Mouse (Mus musculus) embryonic facial prominence, embryonic 11.5 days (tissue): ENCODE measurements around the gene Ifna9. TPM values are rescaled to one million over a fixed set of nuclear protein-coding genes. Genes with fewer than 3 reads are reported as not detected.

Experiments used
- ATAC-seq: fragments of 200-750 bp; cut with Nextera tagmentation; replicated peaks from 2 replicates; pipeline ENCODE4 v1.8.0; 2017; ENCODE audit warnings: low read depth; ENCODE audit not compliant: insufficient number of reproducible peaks, low FRiP score, low TSS enrichment
- DNase-seq: peaks from one replicate; pipeline ENCODE4 v3.0.0-alpha.2; 2015; ENCODE audit warnings: low spot score
- H3K27ac ChIP-seq: fragments of 300-500 bp; sonication (generic); replicated peaks from 2 replicates; pipeline ENCODE4 v1.5.1; 2014; ENCODE audit warnings: mild to moderate bottlenecking, low read depth, low read length, control low read depth
- H3K27me3 ChIP-seq: fragments of 300-500 bp; sonication (generic); 2 replicates; pipeline ENCODE4 v1.6.1; 2014; ENCODE audit warnings: mild to moderate bottlenecking, low read length, moderate library complexity, mixed read lengths; ENCODE audit not compliant: control insufficient read depth, insufficient read depth
- H3K36me3 ChIP-seq: fragments of 300-500 bp; sonication (generic); replicated peaks from 2 replicates; pipeline ENCODE4 v1.6.1; 2014; ENCODE audit warnings: low read depth, mild to moderate bottlenecking, low read length, moderate library complexity, mixed read lengths; ENCODE audit not compliant: control insufficient read depth, insufficient read depth
- H3K4me1 ChIP-seq: fragments of 300-500 bp; sonication (generic); 2 replicates; pipeline ENCODE4 v1.6.1; 2014; ENCODE audit warnings: low read length, mixed read lengths; ENCODE audit not compliant: control insufficient read depth, insufficient read depth
- H3K4me2 ChIP-seq: fragments of 300-500 bp; sonication (generic); 2 replicates; pipeline ENCODE4 v1.6.1; 2014; ENCODE audit warnings: low read depth, mild to moderate bottlenecking, control low read depth, low read length, moderate library complexity
- H3K4me3 ChIP-seq: fragments of 300-500 bp; sonication (generic); 2 replicates; pipeline ENCODE4 v1.5.1; 2014; ENCODE audit warnings: low read depth, low read length, control low read depth
- H3K9ac ChIP-seq: fragments of 300-500 bp; sonication (generic); replicated peaks from 2 replicates; pipeline ENCODE4 v1.6.1; 2014; ENCODE audit warnings: mild to moderate bottlenecking, control low read depth, low read length
- H3K9me3 ChIP-seq: fragments of 300-500 bp; sonication (generic); replicated peaks from 2 replicates; pipeline ENCODE4 v1.6.1; 2016; ENCODE audit warnings: mild to moderate bottlenecking, low read length, inconsistent platforms, mixed read lengths; ENCODE audit not compliant: control insufficient read depth
- WGBS: fragments of 180-500 bp; shearing (Covaris S2); extraction: QIAGEN DNeasy Blood & Tissue Kit; methylation state at CpG from one replicate; pipeline ENCODE4 v1.1.7; 2014; 5-methylcytosine and 5-hydroxymethylcytosine counted together
- polyA plus RNA-seq: library from polyadenylated mRNA; unstranded; fragments of >200 nt; fragmentation: Nextera tagmentation; extraction: Ambion mirVana; gene quantifications from 2 replicates; pipeline ENCODE4 v1.2.1, GENCODE M21; 2014

Ifna9 gene
- polyA plus RNA-seq, 1 experiment from 2014 or later, result not detected

GRCm38 (mm10) chr4:88550161-88550945 lies 41.8 kb downstream of the Ifna9 start:
- Histone ChIP-seq H3K9ac (no peak overlapping the region), H3K9me3 (no peaks in the 10 kb centered on the region), H3K4me2 (peak overlapping the region; percentile 30), H3K4me3 (0 out of 2 replicates have a peak overlapping the region, but pooled peaks have one; percentile 18), H3K27me3 (no peaks in the 10 kb centered on the region), H3K36me3 (no peaks in the 10 kb centered on the region), H3K4me1 (no peaks in the 10 kb centered on the region), H3K27ac (no peak overlapping the region)
- WGBS, result 27% methylated on average over 22 of the region's 22 CpGs
- DNase-seq (peak; percentile 85), ATAC-seq (no peak)

- Histone ChIP-seq H3K9me3 (no peaks in the 10 kb centered on the region), H3K27me3 (no peaks in the 10 kb centered on the region), H3K4me3 (no peak overlapping the region), H3K27ac (no peak overlapping the region), H3K4me2 (no peak overlapping the region), H3K9ac (no peak overlapping the region), H3K36me3 (no peaks in the 10 kb centered on the region), H3K4me1 (no peaks in the 10 kb centered on the region)
- ATAC-seq, result no peak
- WGBS, result 79% methylated on average over 1 of the region's 1 CpGs
- no peak for DNase-seq
Observed at GRCm38 (mm10) chr4:88547986-88548385, 44.2 kb downstream of the Ifna9 start.

GRCm38 (mm10) chr4:88543649-88544234 lies 48.4 kb downstream of the Ifna9 start:
- DNase-seq (peak; percentile 87), ATAC-seq (peak; percentile 52; the same call in 1 of the 2 replicates)
- Histone ChIP-seq H3K4me1 (no peaks in the 10 kb centered on the region), H3K4me3 (no peak overlapping the region), H3K27me3 (no peaks in the 10 kb centered on the region), H3K9ac (no peak overlapping the region), H3K4me2 (no peak overlapping the region), H3K27ac (no peak overlapping the region), H3K36me3 (no peaks in the 10 kb centered on the region), H3K9me3 (no peaks in the 10 kb centered on the region)
- WGBS, result 53% methylated on average over 2 of the region's 2 CpGs

Other genes starting within 250 kb of the Ifna9 start
- 4.4 and 6.2 TPM in 2 replicates for gene Hacd4, start 153.5 kb downstream of the Ifna9 start, polyA plus RNA-seq
- gene Ifnb1, start 69.6 kb downstream of the Ifna9 start, polyA plus RNA-seq, result not detected in 2 replicates
- not detected in 2 replicates for gene Ifna15, start 34.1 kb downstream of the Ifna9 start, polyA plus RNA-seq
- not detected in 2 replicates for gene Ifna14, start 20.6 kb downstream of the Ifna9 start, polyA plus RNA-seq
- gene Ifna12, start 11.0 kb upstream of the Ifna9 start, polyA plus RNA-seq, result not detected in 2 replicates
- not detected in 2 replicates for gene C87499, start 42.0 kb upstream of the Ifna9 start, polyA plus RNA-seq
- gene Ifna13, start 52.1 kb upstream of the Ifna9 start, polyA plus RNA-seq, result 0.26 TPM in 1 of 2 replicates, not detected in the other
- gene Ifna16, start 84.5 kb upstream of the Ifna9 start, polyA plus RNA-seq, result not detected in 2 replicates
- not detected in 2 replicates for gene Ifna2, start 91.5 kb upstream of the Ifna9 start, polyA plus RNA-seq
- gene Ifnab, start 99.0 kb upstream of the Ifna9 start, polyA plus RNA-seq, result not detected in 2 replicates
- gene Gm26566, start 129.4 kb upstream of the Ifna9 start, polyA plus RNA-seq, result 1.6 and 1.7 TPM in 2 replicates
- gene Klhl9, start 130.1 kb upstream of the Ifna9 start, polyA plus RNA-seq, result 162 and 180 TPM in 2 replicates
- not detected in 2 replicates for gene Gm13271, start 162.5 kb upstream of the Ifna9 start, polyA plus RNA-seq
- gene Gm13283, start 167.7 kb upstream of the Ifna9 start, polyA plus RNA-seq, result 0.20 and 0.28 TPM in 2 replicates
- gene Gm13290, start 181.4 kb upstream of the Ifna9 start, polyA plus RNA-seq, result 0.22 TPM in 1 of 2 replicates, not detected in the other
- not detected in 2 replicates for gene Gm13289, start 184.5 kb upstream of the Ifna9 start, polyA plus RNA-seq
- not detected in 2 replicates for gene Gm13272, start 187.5 kb upstream of the Ifna9 start, polyA plus RNA-seq
- gene Ifnz, start 189.7 kb upstream of the Ifna9 start, polyA plus RNA-seq, result 0.28 TPM in 1 of 2 replicates, not detected in the other
- not detected in 2 replicates for gene Gm13276, start 193.3 kb upstream of the Ifna9 start, polyA plus RNA-seq
- not detected in 2 replicates for gene Gm13277, start 196.2 kb upstream of the Ifna9 start, polyA plus RNA-seq
- not detected in 2 replicates for gene Gm13278, start 199.2 kb upstream of the Ifna9 start, polyA plus RNA-seq
- gene Gm13275, start 202.1 kb upstream of the Ifna9 start, polyA plus RNA-seq, result not detected in 2 replicates
- not detected in 2 replicates for gene Gm13279, start 205.0 kb upstream of the Ifna9 start, polyA plus RNA-seq
- gene Gm13285, start 207.3 kb upstream of the Ifna9 start, polyA plus RNA-seq, result 0.86 and 1.2 TPM in 2 replicates
- not detected in 2 replicates for gene Gm13287, start 210.9 kb upstream of the Ifna9 start, polyA plus RNA-seq
- not detected in 2 replicates for gene Gm13288, start 213.1 kb upstream of the Ifna9 start, polyA plus RNA-seq
- not detected in 2 replicates for gene Ifna7, start 223.8 kb upstream of the Ifna9 start, polyA plus RNA-seq
- not detected in 2 replicates for gene Ifna11, start 227.6 kb upstream of the Ifna9 start, polyA plus RNA-seq
- not detected in 2 replicates for gene Ifna6, start 235.0 kb upstream of the Ifna9 start, polyA plus RNA-seq
- not detected in 2 replicates for gene Ifna5, start 243.1 kb upstream of the Ifna9 start, polyA plus RNA-seq
- gene Ifna4, start 249.5 kb upstream of the Ifna9 start, polyA plus RNA-seq, result not detected in 2 replicates